32 mouse cellular contexts compared by ENCODE assay signal in genomic region chr1:69867776-69868175, GRCm38 (mm10). TPM values are rescaled to one million over a fixed set of nuclear protein-coding genes. Genes with fewer than 3 reads are reported as not detected.
"Had no signal": no experiment of that assay in that cellular context is flagged by ENCODE, and none has a peak within 500 bp of the region (broad histone marks: within the 10 kb centered on the region; RNA-seq: fewer than 3 reads in every experiment).

No protein-coding gene starts in this region.

- H3K4me3 ChIP-seq: heart, embryonic 12.5 days; heart, embryonic 13.5 days; heart, embryonic 15.5 days; hindbrain, embryonic 10.5 days; hindbrain, embryonic 12.5 days; hindbrain, embryonic 13.5 days; hindbrain, embryonic 15.5 days; intestine, embryonic 15.5 days; kidney, embryonic 15.5 days; layer of hippocampus, adult 2 months; left cerebral cortex, adult 2 months had no signal

- H3K27ac ChIP-seq: heart, embryonic 13.5 days; heart, embryonic 15.5 days; hindbrain, embryonic 10.5 days; hindbrain, embryonic 12.5 days; hindbrain, embryonic 13.5 days; hindbrain, embryonic 14.5 days; hindbrain, embryonic 15.5 days; hindbrain, postnatal 0 days; intestine, embryonic 15.5 days; kidney, embryonic 15.5 days; kidney, postnatal 0 days; layer of hippocampus, adult 2 months; left cerebral cortex, adult 2 months had no signal

- H3K36me3 ChIP-seq: heart, embryonic 12.5 days; heart, embryonic 13.5 days; heart, embryonic 15.5 days; hindbrain, embryonic 10.5 days; hindbrain, embryonic 12.5 days; hindbrain, embryonic 13.5 days; hindbrain, embryonic 15.5 days; intestine, embryonic 15.5 days; kidney, embryonic 15.5 days had no signal

- H3K4me1 ChIP-seq: heart, embryonic 12.5 days; heart, embryonic 13.5 days; heart, embryonic 15.5 days; hindbrain, embryonic 10.5 days; hindbrain, embryonic 12.5 days; hindbrain, embryonic 13.5 days; hindbrain, embryonic 15.5 days; intestine, embryonic 15.5 days; kidney, embryonic 15.5 days had no signal

- H3K9me3 ChIP-seq: heart, embryonic 12.5 days; heart, embryonic 13.5 days; heart, embryonic 15.5 days; hindbrain, embryonic 10.5 days; hindbrain, embryonic 12.5 days; hindbrain, embryonic 13.5 days; hindbrain, embryonic 15.5 days; intestine, embryonic 15.5 days; kidney, embryonic 15.5 days had no signal

- DNase-seq: heart, postnatal 10 days; heart, postnatal 14 days; heart, postnatal 36 days; heart, postnatal 4 days; kidney, adult 11 months; kidney, adult 18-20 months; kidney, adult 2 months; kidney, adult 8-10 months; kidney, adult 9 months; kidney, postnatal 10 days; kidney, postnatal 14 days; kidney, postnatal 25 days; kidney, postnatal 36 days; kidney, postnatal 4 days; layer of hippocampus, adult 9-11 months; layer of hippocampus, postnatal 36 days had no signal

- H3K9ac ChIP-seq: heart, embryonic 12.5 days; heart, embryonic 13.5 days; heart, embryonic 15.5 days; hindbrain, embryonic 12.5 days; hindbrain, embryonic 13.5 days; hindbrain, embryonic 14.5 days; hindbrain, embryonic 15.5 days; intestine, embryonic 15.5 days; kidney, embryonic 15.5 days had no signal

RNA-seq across cellular contexts. Expression of gene Spag16, which starts 41.0 kb away (rescaled TPM):
- total RNA-seq: heart, postnatal 10 days; heart, postnatal 25 days; heart, postnatal 36 days; hematopoietic stem cell, adult 5-6 weeks had no signal
